Mouse (Mus musculus) heart, postnatal 0 days (tissue): ENCODE measurements around the gene Kif24.

Experiments
- CTCF ChIP-seq: IDR thresholded peaks from 2 replicates; pipeline ENCODE4 v1.5.1; 2016; ENCODE audit warnings: antibody characterized with exemption, control low read depth, low read depth
- EP300 ChIP-seq: IDR thresholded peaks from 2 replicates; pipeline ENCODE4 v1.6.1; 2016; ENCODE audit warnings: antibody characterized with exemption, low read depth

- TF ChIP-seq CTCF = no peak
- TF ChIP-seq EP300 = no peak
These were observed 30.4 kb upstream of the Kif24 start for GRCm38 (mm10) chr4:41495076-41495475.
